Mouse (Mus musculus) cerebellum, adult 2 months (tissue): ENCODE measurements around the gene Spata18.

Source experiments
- CTCF ChIP-seq: fragments of 200-500 bp; IDR thresholded peaks from 2 replicates; pipeline ENCODE4 v1.5.1; 2011; ENCODE audit warnings: low read depth, mild to moderate bottlenecking, control low read depth, low read length, moderate library complexity, borderline replicate concordance; ENCODE audit not compliant: insufficient read depth
- POLR2A ChIP-seq: fragments of 200-500 bp; IDR thresholded peaks from 2 replicates; pipeline ENCODE4 v1.6.1; 2011; ENCODE audit warnings: low read length, control low read depth, borderline replicate concordance; ENCODE audit not compliant: insufficient read depth

GRCm38 (mm10) chr5:73641058-73641457 lies 10.1 kb upstream of the Spata18 start:
- TF ChIP-seq POLR2A (no peak), CTCF (no peak)
